Mouse (Mus musculus) layer of hippocampus, postnatal 25 days (tissue): ENCODE measurements around the gene Insc. TPM values are rescaled to one million over a fixed set of nuclear protein-coding genes. Genes with fewer than 3 reads are reported as not detected.

Experiments
- DNase-seq, 2 experiments: peaks; one replicate each; pipeline ENCODE4 v3.0.0; 2022; ENCODE audit warnings: mixed read lengths in 2 of 2, low spot score in 1 of 2; ENCODE audit errors: extremely low spot score in 1 of 2
- total RNA-seq, 2 experiments: library from RNA; stranded (reverse); gene quantifications; 2 replicates each; pipeline ENCODE4 v1.2.3; 2021

Gene Insc
- total RNA-seq, 2 experiments from 2014 or later, result 4.9 to 5.4 TPM

DNA sequence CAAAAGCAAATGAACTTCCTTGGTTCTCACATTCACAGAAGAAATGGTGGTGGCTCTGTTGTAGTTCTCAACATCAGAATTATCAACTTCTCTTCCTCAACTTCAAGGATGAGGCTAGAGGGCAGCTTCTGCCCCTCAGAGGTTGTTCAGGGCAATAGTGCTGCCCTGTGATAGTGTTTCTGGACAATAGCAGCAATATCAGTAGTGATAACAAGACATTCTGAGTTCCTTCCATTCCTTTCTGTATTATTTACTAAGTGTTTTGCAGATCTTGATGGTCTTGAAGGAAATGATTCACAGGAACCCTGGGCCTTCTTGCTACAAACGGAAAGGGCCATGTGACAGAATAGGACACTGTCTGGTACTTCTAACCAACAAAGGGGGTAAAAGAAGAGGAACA lies 150.4 kb downstream of the Insc start:
- DNase-seq, result no peak

DNA sequence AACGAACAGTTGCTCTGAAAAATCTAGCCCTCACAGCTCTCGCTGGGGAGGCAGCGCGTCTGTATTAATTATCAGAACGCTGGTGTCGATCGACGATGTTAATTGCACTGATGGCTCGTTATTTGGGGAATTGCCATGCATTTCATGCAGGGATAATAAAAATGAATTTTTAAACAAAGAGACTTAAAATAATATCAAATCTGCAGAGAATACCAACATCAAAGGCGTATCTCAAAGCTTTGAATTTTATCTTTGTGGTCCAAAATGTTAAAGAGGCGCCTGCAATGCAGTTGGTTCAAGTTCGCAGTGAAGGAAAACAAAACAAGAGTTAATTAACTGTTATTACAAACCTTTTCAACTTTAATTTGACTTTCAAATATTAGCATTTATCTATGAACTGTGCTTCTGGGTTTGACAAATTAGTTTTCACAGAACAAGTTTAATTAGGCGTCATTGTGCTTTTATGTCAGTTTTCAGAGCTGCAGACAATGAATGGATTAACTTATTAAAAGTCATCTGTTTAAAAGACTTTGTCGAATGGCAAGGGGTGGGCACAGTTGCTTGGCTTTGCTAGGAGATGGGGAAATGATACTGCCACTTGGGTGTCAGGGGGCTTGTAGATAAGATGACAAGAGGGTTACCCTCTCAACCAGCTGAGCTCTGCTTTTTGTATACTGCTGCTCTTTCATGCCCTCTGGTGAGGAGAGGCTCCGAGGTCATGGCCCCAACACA lies 153.6 kb downstream of the Insc start:
- no peak for DNase-seq

Other genes with a start within 250 kb of the Insc start
- gene Cyp2r1, start 180.7 kb upstream of the Insc start, total RNA-seq, result under 1 TPM; 0.62 to 0.87 TPM
- 1 to 10 TPM; 1.2 to 1.9 TPM for gene Calca, start 107.3 kb upstream of the Insc start, total RNA-seq
- gene Calcb, start 25.1 kb upstream of the Insc start, total RNA-seq, result under 1 TPM; 0.47 to 0.52 TPM